Mouse (Mus musculus) 3T3-L1 (cell line): ENCODE results near the gene Tmem132c.
A peak's percentile ranks its signal among the peaks of the same experiment; 100 is the strongest.

Experiments used
- DNase-seq: peaks from one replicate; pipeline ENCODE4 v3.0.0-alpha.2; 2015; ENCODE audit warnings: low read depth, low spot score

Gene Tmem132c

GRCm38 (mm10) chr5:127487190-127487589, 245.6 kb downstream of the Tmem132c start:
- DNase-seq = no peak

DNA sequence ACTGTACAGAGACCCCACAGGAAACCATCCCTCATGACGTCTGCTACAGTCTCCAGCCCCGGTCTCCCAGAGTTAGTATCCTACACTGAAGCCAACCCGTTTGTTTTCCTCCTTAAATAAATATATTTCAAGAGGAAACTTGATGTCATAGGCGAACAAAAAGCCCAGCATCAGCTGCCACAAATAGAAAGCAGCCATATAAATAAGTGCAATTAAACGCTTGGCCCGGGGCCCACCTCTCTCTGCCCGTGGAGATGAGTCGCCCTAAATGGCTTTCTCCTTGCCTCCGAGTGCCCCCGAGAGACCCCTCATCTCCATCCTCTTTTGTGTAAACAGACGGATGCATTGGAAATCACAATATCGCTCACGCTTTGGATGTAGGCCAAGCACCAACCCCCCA, 247.1 kb downstream of the Tmem132c start:
- DNase-seq = no peak

GRCm38 (mm10) chr5:127491724-127492123, 250.1 kb downstream of the Tmem132c start:
- DNase-seq = no peak

DNA sequence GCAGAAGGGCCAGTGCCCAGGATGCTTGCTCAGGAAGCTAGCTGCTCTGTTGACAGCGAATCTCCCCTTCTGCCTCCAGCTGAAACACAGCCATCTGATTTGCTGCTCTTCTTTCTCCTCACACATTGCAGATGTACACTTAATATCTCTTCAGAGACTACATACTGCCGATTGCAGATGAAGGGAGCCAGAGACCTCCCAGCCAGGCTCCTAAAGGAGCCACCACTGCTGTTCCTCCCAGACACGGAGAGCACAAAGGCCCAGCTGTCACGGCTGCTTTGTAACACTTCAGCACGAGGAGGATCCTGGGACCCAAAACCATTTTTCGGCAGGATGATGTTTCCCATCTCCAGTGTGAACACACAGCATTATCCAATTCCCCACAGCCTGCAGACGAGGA, 255.3 kb downstream of the Tmem132c start:
- no peak for DNase-seq

- DNase-seq = no peak
These were observed 257.7 kb downstream of the Tmem132c start for GRCm38 (mm10) chr5:127499151-127499827.

GRCm38 (mm10) chr5:127502838-127503237, 261.2 kb downstream of the Tmem132c start:
- DNase-seq = no peak

DNA sequence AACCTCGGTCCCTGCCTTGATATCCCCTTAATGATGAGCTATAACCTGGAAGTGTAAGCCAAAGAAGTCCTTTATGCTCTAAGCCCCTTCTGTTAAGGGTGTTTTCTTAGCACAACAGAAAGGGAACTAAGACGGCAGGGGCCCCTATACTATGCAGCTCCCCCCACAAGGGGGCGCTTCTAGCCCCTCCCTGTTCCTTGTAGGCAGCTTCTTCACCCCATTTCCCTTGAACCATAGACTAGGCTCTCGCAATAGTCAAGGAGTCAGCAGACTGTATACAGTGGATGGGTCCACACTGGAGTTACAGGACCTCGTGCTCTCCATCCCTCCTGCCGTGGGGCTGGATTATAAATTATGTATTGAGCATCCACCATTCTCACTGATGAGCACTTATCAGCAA, 264.1 kb downstream of the Tmem132c start:
- no peak for DNase-seq

GRCm38 (mm10) chr5:127511653-127512052, 270.0 kb downstream of the Tmem132c start:
- no peak for DNase-seq

DNA sequence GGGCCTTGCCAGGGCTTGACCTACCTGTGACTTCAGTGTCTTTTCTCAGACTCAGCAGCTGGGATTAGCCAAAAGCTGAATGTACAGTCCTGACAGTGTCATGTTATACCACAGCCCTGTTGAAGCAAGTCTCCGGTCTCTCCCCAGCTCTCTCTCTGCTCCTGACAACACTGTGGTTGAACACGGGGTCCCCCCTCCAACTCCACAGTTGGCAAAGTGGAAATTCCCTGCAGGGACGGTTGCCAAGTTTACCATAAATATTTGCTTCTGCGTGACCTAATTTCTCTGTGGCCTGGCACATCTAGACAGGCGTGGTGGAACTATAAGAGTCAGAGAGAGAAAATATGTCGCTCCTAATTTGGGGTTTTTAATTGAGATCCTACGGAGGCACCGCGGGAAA, 274.4 kb downstream of the Tmem132c start:
- no peak for DNase-seq

GRCm38 (mm10) chr5:127522744-127523476, 281.3 kb downstream of the Tmem132c start:
- DNase-seq = peak; percentile 3

GRCm38 (mm10) chr5:127527344-127527974, 285.9 kb downstream of the Tmem132c start:
- no peak for DNase-seq

GRCm38 (mm10) chr5:127537508-127537907, 295.9 kb downstream of the Tmem132c start:
- peak; percentile 20 for DNase-seq

- DNase-seq = no peak
These were observed 305.0 kb downstream of the Tmem132c start for GRCm38 (mm10) chr5:127546585-127546991.

DNA sequence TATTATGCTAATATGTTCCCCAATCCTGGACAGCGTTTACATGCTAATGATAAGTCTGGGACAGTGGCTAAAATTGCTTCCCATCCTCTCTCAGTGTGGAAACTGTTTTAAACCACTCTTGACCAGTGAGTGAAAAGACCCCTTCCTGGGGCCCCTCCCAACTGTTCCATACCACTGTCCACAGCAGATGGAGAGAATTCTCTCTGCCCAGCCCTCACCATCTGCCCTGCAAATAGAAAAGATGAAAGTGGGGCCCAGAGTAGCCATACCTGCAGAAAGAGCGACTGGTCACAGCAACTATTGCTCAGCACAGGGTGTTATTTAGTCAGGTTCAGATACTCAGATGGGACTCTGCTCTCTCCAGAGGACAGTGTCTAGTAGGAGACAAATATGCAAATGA, 306.5 kb downstream of the Tmem132c start:
- DNase-seq = no peak

DNA sequence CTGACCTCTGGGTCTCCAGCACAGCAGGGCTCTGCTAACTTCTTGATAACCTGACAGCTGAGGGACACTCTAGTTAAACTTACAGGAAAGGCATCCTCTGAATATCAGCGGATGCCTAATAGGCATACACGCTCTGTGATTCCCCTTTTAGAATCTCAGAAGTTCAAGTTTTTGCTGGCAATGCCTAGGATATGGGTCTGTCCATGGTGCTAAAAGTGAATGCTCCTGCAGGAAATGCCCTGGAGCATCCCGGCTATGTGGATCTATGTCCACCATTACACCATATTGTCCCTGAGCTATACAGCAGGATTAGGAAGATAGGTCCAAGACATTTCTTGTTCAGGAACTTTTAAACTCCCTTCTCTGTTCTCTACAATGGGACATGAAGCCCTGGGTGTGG, 319.5 kb downstream of the Tmem132c start:
- DNase-seq = peak; percentile 17

GRCm38 (mm10) chr5:127567165-127567741, 325.6 kb downstream of the Tmem132c start:
- no peak for DNase-seq

DNA sequence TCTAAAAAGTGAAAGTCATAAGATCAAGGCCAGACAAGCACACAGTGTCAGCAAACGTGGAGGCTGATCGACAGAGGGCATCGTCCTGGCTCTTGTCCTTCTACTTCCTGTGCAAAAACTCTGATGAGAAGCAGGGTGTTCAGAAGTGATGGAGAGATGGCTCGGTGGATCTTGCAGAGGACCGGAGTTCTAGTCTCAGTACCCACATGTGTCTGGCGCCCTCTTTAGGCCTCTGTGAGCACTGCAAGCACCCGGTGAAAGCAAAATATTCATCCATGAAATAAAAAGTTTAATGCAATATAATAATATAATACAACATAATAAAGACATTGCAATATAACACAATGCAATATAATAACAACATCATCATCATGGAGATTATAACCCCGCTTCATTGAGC, 335.8 kb downstream of the Tmem132c start:
- no peak for DNase-seq

GRCm38 (mm10) chr5:127583658-127584057, 342.1 kb downstream of the Tmem132c start:
- DNase-seq = peak; percentile 22

- peak; percentile 20 for DNase-seq
These were observed 346.2 kb downstream of the Tmem132c start for GRCm38 (mm10) chr5:127587854-127588253.

DNA sequence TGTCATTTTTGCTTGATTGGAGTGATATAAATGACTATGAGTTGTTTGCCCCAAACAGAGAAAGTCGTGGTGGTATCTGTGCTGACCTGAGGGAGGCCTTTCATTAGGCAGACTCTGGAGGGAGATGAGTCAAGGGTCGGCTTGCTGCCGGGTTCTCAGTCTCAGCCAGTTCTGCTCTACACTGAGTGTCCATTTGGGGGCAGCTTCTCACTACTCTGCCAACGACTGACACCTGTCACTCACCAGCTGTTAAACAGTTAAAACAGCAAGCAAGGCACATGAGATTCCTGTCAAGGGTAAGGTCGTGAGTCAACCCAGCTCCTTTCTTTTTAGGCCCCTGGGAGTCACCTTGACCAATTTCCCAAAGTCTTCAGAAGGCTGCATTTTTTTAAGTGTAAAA, 350.8 kb downstream of the Tmem132c start:
- DNase-seq = no peak

DNA sequence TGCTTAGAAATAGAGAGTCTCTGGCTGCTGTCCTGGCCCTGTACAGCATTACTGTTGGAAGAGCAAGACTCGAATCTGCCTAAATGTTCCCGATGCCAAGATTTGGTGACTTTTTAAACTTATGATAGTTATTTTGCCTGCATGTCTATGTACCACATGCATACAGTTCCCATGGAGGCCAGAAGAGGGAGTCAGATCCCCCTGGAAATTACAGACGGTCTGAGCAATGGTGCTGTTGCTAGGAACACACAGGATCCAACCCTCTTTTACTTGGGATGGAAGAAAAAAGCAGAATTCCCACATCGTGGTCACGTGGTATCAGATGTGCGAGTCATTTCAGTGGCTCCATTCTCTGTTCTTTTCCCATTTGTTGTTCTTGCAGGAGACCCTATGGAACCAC, 351.2 kb downstream of the Tmem132c start:
- peak; percentile 50 for DNase-seq

DNA sequence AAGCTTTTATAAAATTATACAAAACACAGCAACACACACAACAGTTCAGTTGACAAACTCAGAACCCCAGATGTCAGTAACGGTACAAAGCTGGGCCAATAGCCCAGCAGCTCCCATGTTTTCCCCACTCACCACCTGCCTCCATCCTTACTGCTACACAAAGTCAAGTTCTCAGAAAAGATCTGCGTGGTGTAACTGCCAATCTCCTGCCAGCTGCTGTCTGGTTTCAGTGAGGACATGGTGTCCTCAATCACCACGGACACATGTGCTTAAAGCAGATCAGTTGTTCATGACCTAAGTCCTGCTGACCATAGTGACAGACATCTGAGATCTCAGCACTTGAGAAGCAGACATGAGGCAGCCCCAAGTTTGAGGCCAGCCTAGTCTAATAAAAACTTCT, 354.1 kb downstream of the Tmem132c start:
- no peak for DNase-seq
